Mouse (Mus musculus): ENCODE data around the gene Zc2hc1c. TPM values are rescaled to one million over a fixed set of nuclear protein-coding genes. Genes with fewer than 3 reads are reported as not detected.

Zc2hc1c gene
- polyA plus RNA-seq (2012; rRNA removed), result 1.1 and 1.2 TPM in 2 replicates

GRCm38 (mm10) chr12:85288486-85289156 is at the start of gene Zc2hc1c:
Gene Zc2hc1c (plus strand): TSS chr12:85288591.

GRCm38 (mm10) chr12:85270319-85270718 is 18.1 kb upstream of the Zc2hc1c start, which contains the start of gene Mlh3:
Gene Mlh3 (minus strand): TSS chr12:85270599.

GRCm38 (mm10) chr12:85287809-85288485 is 444 bp upstream of the Zc2hc1c start, which contains the start of gene Acyp1:
Gene Acyp1 (minus strand): TSS chr12:85288438.

GRCm38 (mm10) chr12:85339243-85339729 is 50.9 kb downstream of the Zc2hc1c start, which contains the start of gene Nek9:
Gene Nek9 (minus strand): TSS chr12:85339362.

Other genes starting within 250 kb of the Zc2hc1c start
- 3.0 and 3.4 TPM in 2 replicates for gene Prox2, start 177.8 kb upstream of the Zc2hc1c start, polyA plus RNA-seq (2012; rRNA removed)
- 70.4 and 82.0 TPM in 2 replicates for gene Dlst, start 177.8 kb upstream of the Zc2hc1c start, polyA plus RNA-seq (2012; rRNA removed)
- 1.0 and 1.3 TPM in 2 replicates for gene Rps6kl1, start 137.3 kb upstream of the Zc2hc1c start, polyA plus RNA-seq (2012; rRNA removed)
- 3.0 and 3.6 TPM in 2 replicates for gene Pgf, start 110.8 kb upstream of the Zc2hc1c start, polyA plus RNA-seq (2012; rRNA removed)
- 131 and 144 TPM in 2 replicates for gene Eif2b2, start 69.1 kb upstream of the Zc2hc1c start, polyA plus RNA-seq (2012; rRNA removed)
- 3.5 and 4.0 TPM in 2 replicates for gene Mlh3, start 18.0 kb upstream of the Zc2hc1c start, polyA plus RNA-seq (2012; rRNA removed)
- 2.5 and 3.3 TPM in 2 replicates for gene Acyp1, start 153 bp upstream of the Zc2hc1c start, polyA plus RNA-seq (2012; rRNA removed)
- 31.2 and 36.2 TPM in 2 replicates for gene Nek9, start 50.8 kb downstream of the Zc2hc1c start, polyA plus RNA-seq (2012; rRNA removed)
- gene Tmed10, start 86.3 kb downstream of the Zc2hc1c start, polyA plus RNA-seq (2012; rRNA removed), result 297 and 359 TPM in 2 replicates
- gene Fos, start 185.3 kb downstream of the Zc2hc1c start, polyA plus RNA-seq (2012; rRNA removed), result 25.5 and 27.3 TPM in 2 replicates